Mouse (Mus musculus): ENCODE results near the gene Snrnp25. TPM values are rescaled to one million over a fixed set of nuclear protein-coding genes. Genes with fewer than 3 reads are reported as not detected.
"Not testable (repeated sequence)": the region's sequence is repeated elsewhere in the genome, so short reads cannot be mapped to it uniquely, and the experiment has no call there.

The Snrnp25 gene
- polyA plus RNA-seq, 2 experiments = 46.7 to 52.1 TPM

DNA sequence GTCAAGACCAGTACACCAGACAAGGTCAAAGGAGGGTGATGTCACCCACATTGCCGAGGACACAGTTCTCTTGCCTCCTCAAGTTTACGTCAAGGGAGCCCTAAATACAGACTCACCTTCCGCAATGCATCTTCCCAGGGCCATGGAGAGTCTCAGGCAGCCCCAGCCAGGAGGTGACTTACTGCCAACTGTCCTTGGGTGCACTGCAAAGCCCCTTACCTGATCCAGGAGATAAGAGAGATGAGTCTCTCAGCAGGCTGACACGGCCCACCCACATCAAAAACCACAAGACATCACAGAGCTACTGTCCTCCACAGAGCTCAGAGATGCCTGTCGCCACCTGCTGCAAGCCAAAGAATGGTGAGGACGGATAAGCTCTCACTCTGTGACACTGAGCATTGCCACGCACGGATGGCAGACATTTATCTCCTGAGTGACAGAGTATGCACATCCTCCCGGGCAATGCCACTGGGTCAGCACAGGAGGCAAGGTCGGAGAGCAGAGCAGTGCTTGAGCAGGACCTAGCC lies 5.1 kb upstream of the Snrnp25 start, which contains the start of gene Il9r:
Il9r (minus strand) TSS at position 205 of the 527 bp plus-strand sequence.
- no peaks in the 10 kb centered on the region for H3K27me3 ChIP-seq (ENCODE audit: control insufficient read depth, insufficient read depth, low read length)
- 0 out of 2 replicates have a peak, but pooled peaks cover 2% of the 10 kb centered on the region for H3K4me1 ChIP-seq (ENCODE audit: control insufficient read depth, insufficient read depth, low read length)
- no peak within 1 kb of the TSS for H3K4me3 ChIP-seq (replicated peaks; ENCODE audit: low read length)
- H3K9me3 ChIP-seq (ENCODE audit: control insufficient read depth, low read length) = no peaks in the 10 kb centered on the region
- TF ChIP-seq POLR2A (IDR thresholded peaks at IDR 0.05; ENCODE audit: borderline replicate concordance, extremely low read depth, insufficient read depth, insufficient read length) = no peak
- ATAC-seq (ENCODE audit: low FRiP score, low read depth) (no peak), DNase-seq (ENCODE audit: low spot score) (no peak)
- WGBS = 61% methylated on average over 10 of the region's 10 CpGs
- H3K27ac ChIP-seq (replicated peaks; ENCODE audit: low read depth, low read length) = no peak within 1 kb of the TSS
- no peaks in the 10 kb centered on the region for H3K36me3 ChIP-seq (ENCODE audit: control insufficient read depth, insufficient read depth, low read length)
- H3K4me2 ChIP-seq (replicated peaks; ENCODE audit: low read depth, low read length, severe bottlenecking) = no peak within 1 kb of the TSS
- H3K9ac ChIP-seq (ENCODE audit: low read depth, low read length, severe bottlenecking) = no peak within 1 kb of the TSS

DNA sequence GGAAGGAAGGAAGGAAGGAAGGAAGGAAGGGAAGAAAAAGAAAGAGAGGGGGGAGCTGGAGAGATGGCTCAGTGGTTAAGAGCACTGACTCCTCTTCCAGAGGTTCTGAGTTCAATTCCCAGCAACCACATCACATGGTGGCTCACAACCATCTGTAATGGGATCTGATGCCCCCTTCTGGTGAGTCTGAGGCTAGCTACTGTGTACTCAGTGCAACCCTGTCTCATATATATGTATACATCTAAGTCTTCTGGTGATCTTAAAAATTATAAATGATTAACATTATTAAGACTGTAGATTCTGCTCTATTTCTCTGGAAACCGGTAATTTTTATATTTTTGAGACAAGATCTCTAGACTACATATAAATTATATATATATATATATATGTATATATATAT lies 4.2 kb upstream of the Snrnp25 start:
- not testable (repeated sequence) for H3K9ac ChIP-seq (ENCODE audit: low read depth, low read length, severe bottlenecking); DNase-seq (ENCODE audit: low spot score); H3K4me1 ChIP-seq (ENCODE audit: control insufficient read depth, insufficient read depth, low read length); H3K27me3 ChIP-seq (ENCODE audit: control insufficient read depth, insufficient read depth, low read length); H3K27ac ChIP-seq (replicated peaks; ENCODE audit: low read depth, low read length); H3K36me3 ChIP-seq (ENCODE audit: control insufficient read depth, insufficient read depth, low read length); H3K9me3 ChIP-seq (ENCODE audit: control insufficient read depth, low read length); H3K4me3 ChIP-seq (replicated peaks; ENCODE audit: low read length); H3K4me2 ChIP-seq (replicated peaks; ENCODE audit: low read depth, low read length, severe bottlenecking); ATAC-seq (ENCODE audit: low FRiP score, low read depth)
- 61% methylated on average over 1 of the region's 1 CpGs for WGBS

DNA sequence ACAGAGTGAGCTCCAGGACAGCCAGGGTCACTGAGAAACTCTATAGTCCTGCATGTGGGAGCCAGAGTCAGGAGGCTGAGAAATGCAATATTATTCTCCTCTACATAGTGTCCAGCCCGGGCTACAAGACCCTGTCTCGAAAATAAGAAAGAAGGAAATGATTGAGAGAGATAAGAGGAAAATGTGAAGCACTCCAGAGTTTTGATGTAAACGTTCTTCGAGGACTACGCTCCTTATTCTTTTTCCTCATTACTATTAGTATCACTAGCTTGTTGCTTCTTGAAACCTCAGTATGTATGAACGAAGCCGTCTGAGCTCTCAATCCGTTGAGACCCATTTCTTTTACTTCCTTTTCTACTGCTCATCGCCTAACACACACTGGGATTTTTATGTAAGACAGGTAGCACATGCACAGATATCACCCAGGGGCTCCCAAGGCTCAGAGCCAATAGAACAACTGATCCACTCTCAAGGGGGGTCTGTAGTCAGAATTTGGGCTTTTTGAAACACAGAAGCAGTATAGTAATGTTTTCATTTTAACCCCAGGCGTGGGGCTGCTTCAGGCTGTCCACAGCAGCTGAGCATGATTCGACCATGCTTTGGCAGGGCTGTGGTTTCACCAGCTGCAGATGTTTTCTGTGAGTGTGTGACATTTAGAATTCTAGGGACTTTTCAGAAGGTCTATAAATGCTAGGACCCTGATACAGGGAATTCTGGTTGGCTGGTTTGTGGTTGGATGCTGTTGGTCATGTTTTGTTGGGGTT lies 3.1 kb upstream of the Snrnp25 start:
- WGBS = 73% methylated on average over 11 of the region's 11 CpGs
- ATAC-seq (ENCODE audit: low FRiP score, low read depth) = no peak

DNA sequence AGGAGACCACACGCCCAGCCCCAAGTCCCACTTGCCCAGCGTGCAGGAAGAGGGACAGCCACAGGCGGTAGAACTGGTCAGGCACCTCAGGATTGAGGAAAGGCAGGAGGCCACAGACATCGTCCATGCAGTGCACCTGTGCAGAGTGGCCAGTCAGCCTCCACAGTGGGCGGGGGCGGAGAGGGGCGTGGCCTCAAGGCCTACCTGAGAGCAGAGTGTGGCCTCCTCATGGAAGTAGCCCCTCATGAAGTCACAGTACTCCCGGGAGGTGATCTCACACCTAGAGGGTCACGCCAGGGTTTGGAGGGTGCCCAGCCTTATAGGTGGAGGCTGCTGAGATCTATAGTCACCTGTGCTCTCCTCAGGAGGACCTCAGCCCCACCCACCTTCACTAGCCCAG lies 5.4 kb downstream of the Snrnp25 start:
- 90% methylated on average over 9 of the region's 9 CpGs for WGBS
- DNase-seq (ENCODE audit: low spot score) = no peak
- Histone ChIP-seq H3K4me2 (replicated peaks; ENCODE audit: low read depth, low read length, severe bottlenecking) (no peak overlapping the region), H3K27me3 (ENCODE audit: control insufficient read depth, insufficient read depth, low read length) (no peaks in the 10 kb centered on the region), H3K36me3 (ENCODE audit: control insufficient read depth, insufficient read depth, low read length) (peaks cover 82% of the 10 kb centered on the region), H3K4me3 (replicated peaks; ENCODE audit: low read length) (no peak overlapping the region), H3K4me1 (ENCODE audit: control insufficient read depth, insufficient read depth, low read length) (peaks cover 5% of the 10 kb centered on the region; the same call in 1 of the 2 replicates), H3K27ac (replicated peaks; ENCODE audit: low read depth, low read length) (no peak overlapping the region), H3K9ac (ENCODE audit: low read depth, low read length, severe bottlenecking) (no peak overlapping the region), H3K9me3 (ENCODE audit: control insufficient read depth, low read length) (no peaks in the 10 kb centered on the region)
- no peak for TF ChIP-seq POLR2A (IDR thresholded peaks at IDR 0.05; ENCODE audit: borderline replicate concordance, extremely low read depth, insufficient read depth, insufficient read length)
- ATAC-seq (ENCODE audit: low FRiP score, low read depth) = no peak

More for the DNA sequence above, 3.1 kb upstream of the Snrnp25 start:
- H3K9ac ChIP-seq (ENCODE audit: low read depth, low read length, severe bottlenecking) = no peak overlapping the region
- H3K36me3 ChIP-seq (ENCODE audit: control insufficient read depth, insufficient read depth, low read length) = no peaks in the 10 kb centered on the region
- H3K4me3 ChIP-seq (replicated peaks; ENCODE audit: low read length) = no peak overlapping the region
- no peak for DNase-seq (ENCODE audit: low spot score)
- no peak for TF ChIP-seq POLR2A (IDR thresholded peaks at IDR 0.05; ENCODE audit: borderline replicate concordance, extremely low read depth, insufficient read depth, insufficient read length)
- peaks cover 7% of the 10 kb centered on the region; the same call in 1 of the 2 replicates for H3K4me1 ChIP-seq (ENCODE audit: control insufficient read depth, insufficient read depth, low read length)
- no peak overlapping the region for H3K4me2 ChIP-seq (replicated peaks; ENCODE audit: low read depth, low read length, severe bottlenecking)
- H3K27ac ChIP-seq (replicated peaks; ENCODE audit: low read depth, low read length) = no peak overlapping the region
- no peaks in the 10 kb centered on the region for H3K27me3 ChIP-seq (ENCODE audit: control insufficient read depth, insufficient read depth, low read length)
- H3K9me3 ChIP-seq (ENCODE audit: control insufficient read depth, low read length) = no peaks in the 10 kb centered on the region

DNA sequence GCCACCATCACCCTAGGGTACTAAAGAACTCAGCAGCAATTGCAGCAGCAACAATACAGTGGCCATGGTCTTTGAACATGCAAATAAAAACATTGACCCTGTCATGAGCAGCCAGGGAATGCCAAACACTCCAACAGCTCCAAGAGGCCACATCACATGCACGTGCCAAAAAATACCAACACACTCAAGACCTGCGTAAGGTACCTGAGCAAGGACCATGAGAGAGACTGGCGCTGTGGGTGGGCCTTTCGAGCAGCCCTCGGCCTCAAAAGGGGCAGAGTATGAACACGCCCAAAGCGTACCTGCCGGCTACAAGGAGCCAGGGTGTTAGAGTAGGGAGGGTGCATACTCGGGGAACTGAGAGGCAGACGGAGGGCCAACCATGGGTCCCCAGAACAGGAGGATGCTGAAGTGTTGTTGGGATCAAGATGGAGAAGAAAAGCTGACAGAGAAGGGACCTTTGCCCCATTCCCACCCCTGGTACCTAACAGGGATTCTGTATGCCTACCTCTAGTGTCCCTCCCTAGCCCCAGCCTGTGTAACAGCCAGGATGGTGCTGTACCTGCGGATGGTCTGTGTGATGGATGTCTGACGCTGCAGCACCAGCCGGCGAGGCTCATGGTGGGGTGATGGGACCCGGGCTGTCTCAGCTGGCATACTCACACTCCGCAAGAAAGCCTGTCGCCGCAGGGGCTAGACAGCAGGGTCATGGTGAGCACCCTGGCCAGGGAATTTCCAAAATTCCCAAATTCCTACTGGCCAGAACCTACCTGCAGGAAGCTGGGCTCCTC lies 10.4 kb downstream of the Snrnp25 start:
- H3K4me1 ChIP-seq (ENCODE audit: control insufficient read depth, insufficient read depth, low read length) = peaks cover 19% of the 10 kb centered on the region
- no peak for TF ChIP-seq POLR2A (IDR thresholded peaks at IDR 0.05; ENCODE audit: borderline replicate concordance, extremely low read depth, insufficient read depth, insufficient read length)
- ATAC-seq (ENCODE audit: low FRiP score, low read depth) = no peak
- 93% methylated on average over 18 of the region's 18 CpGs for WGBS
- no peak overlapping the region for H3K9ac ChIP-seq (ENCODE audit: low read depth, low read length, severe bottlenecking)
- H3K27me3 ChIP-seq (ENCODE audit: control insufficient read depth, insufficient read depth, low read length) = no peaks in the 10 kb centered on the region
- H3K27ac ChIP-seq (replicated peaks; ENCODE audit: low read depth, low read length) = no peak overlapping the region
- no peaks in the 10 kb centered on the region for H3K9me3 ChIP-seq (ENCODE audit: control insufficient read depth, low read length)
- no peak for DNase-seq (ENCODE audit: low spot score)
- H3K36me3 ChIP-seq (ENCODE audit: control insufficient read depth, insufficient read depth, low read length) = peaks cover 59% of the 10 kb centered on the region
- H3K4me3 ChIP-seq (replicated peaks; ENCODE audit: low read length) = no peak overlapping the region
- no peak overlapping the region for H3K4me2 ChIP-seq (replicated peaks; ENCODE audit: low read depth, low read length, severe bottlenecking)

Measured in limb, embryonic 14.5 days (tissue).